Mouse (Mus musculus) CH12.LX (cell line): ENCODE results near the gene Cox4i2. TPM values are rescaled to one million over a fixed set of nuclear protein-coding genes. Genes with fewer than 3 reads are reported as not detected.

Experiments used
- DNase-seq: peaks from one replicate; pipeline ENCODE4 v3.0.0-alpha.2; 2013; ENCODE audit errors: extremely low read depth
- H3K27ac ChIP-seq: 2 replicates; pipeline ENCODE4 v1.5.1; 2012; ENCODE audit warnings: low read depth, mild to moderate bottlenecking, control low read depth, moderate library complexity; ENCODE audit not compliant: insufficient read depth
- H3K27me3 ChIP-seq: replicated peaks from 2 replicates; pipeline ENCODE3; 2012; ENCODE audit warnings: inconsistent platforms
- H3K36me3 ChIP-seq, 2 experiments: replicated peaks in 1 of 2; 2 replicates each; pipeline versions ENCODE3 to v1.6.1; 2012; ENCODE audit warnings: inconsistent platforms in 1 of 2, low read length in 1 of 2, mild to moderate bottlenecking in 1 of 2, mixed read lengths in 1 of 2, moderate library complexity in 1 of 2; ENCODE audit not compliant: control insufficient read depth in 1 of 2, insufficient read depth in 1 of 2
- H3K4me1 ChIP-seq, 2 experiments: 2 replicates each; pipeline ENCODE4 v1.6.1; 2012; ENCODE audit warnings: inconsistent platforms in 1 of 2, moderate library complexity in 1 of 2; ENCODE audit not compliant: insufficient read depth in 2 of 2, control insufficient read depth in 1 of 2
- H3K4me2 ChIP-seq: 2 replicates; pipeline ENCODE4 v1.6.1; 2012; ENCODE audit warnings: low read depth, mild to moderate bottlenecking, control low read depth; ENCODE audit not compliant: poor library complexity, insufficient read depth, severe bottlenecking
- H3K4me3 ChIP-seq, 3 experiments: fragments of 150-350 bp in 1 of 3; sonication (generic) in 1 of 3; replicated peaks in 1 of 3; 2 replicates each; pipeline versions ENCODE3 to v1.5.1; 2011 to 2012; ENCODE audit warnings: low read depth in 2 of 3, low read length in 2 of 3, mild to moderate bottlenecking in 2 of 3, moderate library complexity in 2 of 3, control low read depth in 1 of 3, improper control_type of control experiment in 1 of 3, inconsistent platforms in 1 of 3, mixed read lengths in 1 of 3; ENCODE audit not compliant: poor library complexity in 1 of 3
- H3K79me2 ChIP-seq: replicated peaks from 2 replicates; pipeline ENCODE4 v1.6.1; 2012; ENCODE audit warnings: mild to moderate bottlenecking, moderate library complexity; ENCODE audit not compliant: control insufficient read depth, poor library complexity, insufficient read depth, severe bottlenecking; ENCODE audit errors: extremely low read depth
- H3K9ac ChIP-seq: 2 replicates; pipeline ENCODE4 v1.6.1; 2012; ENCODE audit warnings: low read depth, mild to moderate bottlenecking, control low read depth, moderate library complexity; ENCODE audit not compliant: insufficient read depth
- H3K9me3 ChIP-seq: replicated peaks from 2 replicates; pipeline ENCODE3; 2012; ENCODE audit warnings: low read length, inconsistent platforms, mixed read lengths
- BHLHE40 ChIP-seq: IDR thresholded peaks from 2 replicates; pipeline ENCODE4 v1.6.1; 2011; ENCODE audit warnings: mild to moderate bottlenecking, low read depth, low read length, improper control_type of control experiment
- CHD1 ChIP-seq: IDR thresholded peaks from 2 replicates; pipeline ENCODE4 v1.6.1; 2012; ENCODE audit warnings: low read depth, low read length, improper control_type of control experiment, inconsistent platforms
- CHD2 ChIP-seq: IDR thresholded peaks from 2 replicates; pipeline ENCODE4 v1.6.1; 2011; ENCODE audit warnings: low read length, improper control_type of control experiment
- CTCF ChIP-seq, 2 experiments: IDR thresholded peaks in 1 of 2; conservative IDR thresholded peaks in 1 of 2; 2 replicates each; pipeline ENCODE4 v1.5.1; 2011 to 2012; ENCODE audit warnings: low read depth in 2 of 2, low read length in 2 of 2, improper control_type of control experiment in 1 of 2, inconsistent platforms in 1 of 2, mild to moderate bottlenecking in 1 of 2, moderate library complexity in 1 of 2
- ELF1 ChIP-seq: IDR thresholded peaks from 2 replicates; pipeline ENCODE4 v1.6.1; 2014; ENCODE audit warnings: low read depth, mild to moderate bottlenecking, inconsistent platforms, low read length, improper control_type of control experiment
- ETS1 ChIP-seq: conservative IDR thresholded peaks from 2 replicates; pipeline ENCODE4 v1.6.1; 2012; ENCODE audit warnings: low read depth, mild to moderate bottlenecking, inconsistent platforms, low read length, improper control_type of control experiment, moderate library complexity
- GABPA ChIP-seq: IDR thresholded peaks from 2 replicates; pipeline ENCODE4 v1.6.1; 2012; ENCODE audit warnings: low read depth, low read length, improper control_type of control experiment, inconsistent platforms; ENCODE audit not compliant: insufficient replicate concordance
- IRF4 ChIP-seq: IDR thresholded peaks from 2 replicates; pipeline ENCODE4 v1.6.1; 2014; ENCODE audit warnings: low read depth, mild to moderate bottlenecking, inconsistent platforms, low read length, improper control_type of control experiment
- JUN ChIP-seq: IDR thresholded peaks from 2 replicates; pipeline ENCODE4 v1.6.1; 2011; ENCODE audit warnings: low read depth, mild to moderate bottlenecking, low read length, improper control_type of control experiment, moderate library complexity; ENCODE audit not compliant: insufficient read depth
- JUND ChIP-seq: conservative IDR thresholded peaks from 2 replicates; pipeline ENCODE4 v1.6.1; 2011; ENCODE audit warnings: low read depth, low read length, improper control_type of control experiment
- KAT2A ChIP-seq: IDR thresholded peaks from 2 replicates; pipeline ENCODE4 v1.6.1; 2012; ENCODE audit warnings: low read length, improper control_type of control experiment, inconsistent platforms; ENCODE audit not compliant: insufficient replicate concordance
- MAX ChIP-seq: IDR thresholded peaks from 2 replicates; pipeline ENCODE4 v1.6.1; 2011; ENCODE audit warnings: low read length, improper control_type of control experiment
- MAZ ChIP-seq: IDR thresholded peaks from 2 replicates; pipeline ENCODE4 v1.6.1; 2012; ENCODE audit warnings: low read depth, mild to moderate bottlenecking, inconsistent platforms, low read length, improper control_type of control experiment, moderate library complexity
- MEF2A ChIP-seq: IDR thresholded peaks from 2 replicates; pipeline ENCODE4 v1.6.1; 2014; ENCODE audit warnings: low read depth, mild to moderate bottlenecking, inconsistent platforms, low read length, improper control_type of control experiment, borderline replicate concordance
- MXI1 ChIP-seq: IDR thresholded peaks from 2 replicates; pipeline ENCODE4 v1.6.1; 2011; ENCODE audit warnings: mild to moderate bottlenecking, low read depth, low read length, improper control_type of control experiment
- MYC ChIP-seq: IDR thresholded peaks from 2 replicates; pipeline ENCODE4 v1.6.1; 2011; ENCODE audit warnings: low read depth, mild to moderate bottlenecking, improper control_type of control experiment, low read length
- NELFE ChIP-seq: IDR thresholded peaks from 2 replicates; pipeline ENCODE4 v1.6.1; 2011; ENCODE audit warnings: low read depth, low read length, improper control_type of control experiment
- NRF1 ChIP-seq: IDR thresholded peaks from 2 replicates; pipeline ENCODE4 v1.6.1; 2014; ENCODE audit warnings: low read depth, mild to moderate bottlenecking, inconsistent platforms, low read length, improper control_type of control experiment, moderate library complexity
- PAX5 ChIP-seq: IDR thresholded peaks from 2 replicates; pipeline ENCODE4 v1.6.1; 2012; ENCODE audit warnings: low read length, inconsistent platforms, mixed read lengths
- POLR2A ChIP-seq: IDR thresholded peaks from 2 replicates; pipeline ENCODE4 v1.6.1; 2011; ENCODE audit warnings: low read depth, mild to moderate bottlenecking, improper control_type of control experiment, low read length
- POLR2AphosphoS2 ChIP-seq: IDR thresholded peaks from 2 replicates; pipeline ENCODE4 v1.6.1; 2011; ENCODE audit warnings: low read depth, low read length, improper control_type of control experiment
- RCOR1 ChIP-seq: conservative IDR thresholded peaks from 2 replicates; pipeline ENCODE4 v1.6.1; 2012; ENCODE audit warnings: low read depth, mild to moderate bottlenecking, inconsistent platforms, low read length, improper control_type of control experiment
- SIN3A ChIP-seq: IDR thresholded peaks from 2 replicates; pipeline ENCODE4 v1.6.1; 2012; ENCODE audit warnings: low read length, improper control_type of control experiment, inconsistent platforms
- SMC3 ChIP-seq: IDR thresholded peaks from 2 replicates; pipeline ENCODE4 v1.6.1; 2011; ENCODE audit warnings: low read depth, low read length, improper control_type of control experiment
- TBP ChIP-seq: conservative IDR thresholded peaks from 2 replicates; pipeline ENCODE4 v1.6.1; 2011; ENCODE audit warnings: low read depth, low read length, improper control_type of control experiment
- TCF12 ChIP-seq: IDR thresholded peaks from 2 replicates; pipeline ENCODE4 v1.6.1; 2014; ENCODE audit warnings: low read depth, mild to moderate bottlenecking, inconsistent platforms, low read length, improper control_type of control experiment
- UBTF ChIP-seq: IDR thresholded peaks from 2 replicates; pipeline ENCODE4 v1.6.1; 2012; ENCODE audit warnings: low read depth, mild to moderate bottlenecking, inconsistent platforms, low read length, improper control_type of control experiment, moderate library complexity
- USF2 ChIP-seq: conservative IDR thresholded peaks from 2 replicates; pipeline ENCODE4 v1.6.1; 2011; ENCODE audit warnings: low read depth, low read length, improper control_type of control experiment
- ZC3H11A ChIP-seq: IDR thresholded peaks from 2 replicates; pipeline ENCODE4 v1.6.1; 2012; ENCODE audit warnings: low read depth, mild to moderate bottlenecking, inconsistent platforms, low read length, improper control_type of control experiment
- ZKSCAN1 ChIP-seq: IDR thresholded peaks from 2 replicates; pipeline ENCODE4 v1.6.1; 2012; ENCODE audit warnings: low read depth, inconsistent platforms, low read length, improper control_type of control experiment, borderline replicate concordance
- ZMIZ1 ChIP-seq: IDR thresholded peaks from 2 replicates; pipeline ENCODE4 v1.6.1; 2012; ENCODE audit warnings: low read depth, mild to moderate bottlenecking, inconsistent platforms, low read length, improper control_type of control experiment
- ZNF384 ChIP-seq: IDR thresholded peaks from 2 replicates; pipeline ENCODE4 v1.6.1; 2012; ENCODE audit warnings: low read depth, low read length, improper control_type of control experiment, inconsistent platforms
- dilution Hi-C: fragments of 300-500 bp; cut with MboI; formaldehyde crosslinking; loops from 2 replicates; pipeline ENCODE4 v1.14.3; 2020; ENCODE audit warnings: low sequenced_read_pairs; ENCODE audit not compliant: extremely low pct_unique_long_range_greater_than_20kb, extremely low pct_ligation_motif_present
- in situ Hi-C: fragments of 300-500 bp; cut with MboI; formaldehyde crosslinking; loops from 3 replicates; pipeline ENCODE4 v1.14.3; 2019; ENCODE audit warnings: low sequenced_read_pairs, low pct_ligation_motif_present, low pct_unique_long_range_greater_than_20kb, mixed read lengths
- polyA plus RNA-seq: library from polyadenylated mRNA; unstranded; fragments of >175 nt; gene quantifications from 2 replicates; pipeline ENCODE4 v1.2.1, GENCODE M21; 2012; ENCODE audit warnings: low read depth; ENCODE audit not compliant: insufficient read length
- total RNA-seq, 2 experiments: library from RNA; depleted of rRNA; stranded (reverse); fragments of 300-350 nt in 1 of 2; fragments of >200 nt in 1 of 2; gene quantifications; 2 replicates each; pipeline ENCODE4 v1.2.3; 2012 to 2014

The Cox4i2 gene
- total and polyA plus RNA-seq, 3 experiments, result not detected

- H3K9me3 ChIP-seq, result no peaks in the 10 kb centered on the region
- no peak for TF ChIP-seq MXI1
- TF ChIP-seq ETS1, result 0 out of 2 replicates have a peak, but pooled peaks have one; percentile 17
- TF ChIP-seq ZMIZ1, result no peak
- peak; percentile 75 for TF ChIP-seq BHLHE40
- TF ChIP-seq MAZ, result no peak
- TF ChIP-seq RCOR1, result no peak
- H3K4me3 ChIP-seq, result peak overlapping the region in 1 of 3 experiments; percentile 24
- H3K36me3 ChIP-seq, result peaks cover 41 to 66% of the 10 kb centered on the region in 2 experiments
- peak overlapping the region; percentile 65 for H3K4me2 ChIP-seq
- DNase-seq, result no peak
- in situ Hi-C loops, result no loop called here
- H3K27me3 ChIP-seq, result no peaks in the 10 kb centered on the region
- peak overlapping the region; percentile 32; the same call in 1 of the 2 replicates for H3K9ac ChIP-seq
- peak overlapping the region; percentile 81 for H3K27ac ChIP-seq
- dilution Hi-C loops, result no loop called here
- H3K79me2 ChIP-seq, result peaks cover 94% of the 10 kb centered on the region
- H3K4me1 ChIP-seq, result peaks cover 62 to 73% of the 10 kb centered on the region in 2 experiments
These were observed 35.0 kb downstream of the Cox4i2 start for GRCm38 (mm10) chr2:152788892-152789421.

GRCm38 (mm10) chr2:152789591-152789999, 35.6 kb downstream of the Cox4i2 start:
- peak overlapping the region in 1 of 3 experiments; percentile 15 for H3K4me3 ChIP-seq
- H3K36me3 ChIP-seq, result peaks cover 39 to 59% of the 10 kb centered on the region in 2 experiments
- H3K9ac ChIP-seq, result peak overlapping the region; percentile 32; the same call in 1 of the 2 replicates
- H3K4me2 ChIP-seq, result peak overlapping the region; percentile 65
- peak; percentile 75 for DNase-seq
- peaks cover 94% of the 10 kb centered on the region for H3K79me2 ChIP-seq
- TF ChIP-seq CTCF (conservative IDR thresholded peaks at IDR 0.05 in 1 of 2, IDR thresholded peaks at IDR 0.05 in 1 of 2; ENCODE audit: low read depth in 2 of 2, low read length in 2 of 2), result no peak
- peak; percentile 62; the same call in 1 of the 2 replicates for TF ChIP-seq UBTF
- peak; percentile 34; the same call in 1 of the 2 replicates for TF ChIP-seq POLR2A
- TF ChIP-seq POLR2AphosphoS2, result no peak
- TF ChIP-seq CHD1, result no peak
- TF ChIP-seq BHLHE40, result peak; percentile 63
- peak; percentile 73 for TF ChIP-seq MYC
- TF ChIP-seq MXI1, result no peak
- no peak for TF ChIP-seq TBP
- no peak for TF ChIP-seq ZNF384
- peak; percentile 46; the same call in 1 of the 2 replicates for TF ChIP-seq IRF4
- no peak for TF ChIP-seq GABPA
- peak; percentile 69 for TF ChIP-seq TCF12
- TF ChIP-seq ZC3H11A, result no peak
- no peak for TF ChIP-seq NELFE
- peak; percentile 84 for TF ChIP-seq ETS1
- TF ChIP-seq MEF2A, result no peak
- TF ChIP-seq ELF1, result peak; percentile 63; the same call in 1 of the 2 replicates
- TF ChIP-seq ZKSCAN1, result no peak
- no peak for TF ChIP-seq CHD2
- TF ChIP-seq NRF1, result no peak
- no peak for TF ChIP-seq SIN3A
- no peak for TF ChIP-seq USF2
- no peak for TF ChIP-seq KAT2A
- peak; percentile 85 for TF ChIP-seq MAX
- no peak for TF ChIP-seq JUN
- TF ChIP-seq SMC3, result no peak
- TF ChIP-seq JUND, result no peak
- TF ChIP-seq PAX5, result no peak
- no peaks in the 10 kb centered on the region for H3K27me3 ChIP-seq
- H3K9me3 ChIP-seq, result no peaks in the 10 kb centered on the region
- in situ Hi-C loops (no loop called here), dilution Hi-C loops (no loop called here)
- peaks cover 68 to 79% of the 10 kb centered on the region in 2 experiments for H3K4me1 ChIP-seq
- H3K27ac ChIP-seq, result peak overlapping the region; percentile 81
